Mouse (Mus musculus) spleen, postnatal 14 days (tissue): ENCODE results near the gene Trappc3.
"Not testable (repeated sequence)": the region's sequence is repeated elsewhere in the genome, so short reads cannot be mapped to it uniquely, and the experiment has no call there.

ENCODE experiments used
- DNase-seq, 2 experiments: peaks; one replicate each; pipeline ENCODE4 v3.0.0; 2021 to 2022; ENCODE audit warnings: low spot score in 2 of 2

Gene Trappc3

GRCm38 (mm10) chr4:126262119-126262807, at the start of gene Trappc3:
Gene Trappc3, plus strand, starts transcription at chr4:126262325.
- peak; percentile 97 to 99 for DNase-seq

GRCm38 (mm10) chr4:126217771-126218170, 44.4 kb upstream of the Trappc3 start:
- no peak for DNase-seq

DNA sequence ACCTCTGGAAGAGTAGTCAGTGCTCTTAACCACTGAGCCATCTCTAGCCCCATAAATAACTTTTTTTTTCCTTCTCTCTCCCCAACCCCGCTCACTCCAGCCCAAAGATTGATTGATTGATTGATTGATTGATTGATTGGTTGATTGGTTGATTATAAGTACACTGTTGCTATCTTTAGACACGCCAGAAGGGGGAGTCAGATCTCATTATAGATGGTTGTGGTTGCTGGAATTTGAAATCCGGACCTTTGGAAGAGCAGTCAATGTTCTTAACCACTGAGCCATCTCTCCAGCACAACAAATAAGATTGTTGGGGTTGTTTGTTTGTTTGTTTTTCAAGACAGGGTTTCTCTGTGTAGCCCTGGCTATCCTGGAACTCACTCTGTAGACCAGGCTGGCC, 42.6 kb upstream of the Trappc3 start:
- DNase-seq, result not testable (repeated sequence)

DNA sequence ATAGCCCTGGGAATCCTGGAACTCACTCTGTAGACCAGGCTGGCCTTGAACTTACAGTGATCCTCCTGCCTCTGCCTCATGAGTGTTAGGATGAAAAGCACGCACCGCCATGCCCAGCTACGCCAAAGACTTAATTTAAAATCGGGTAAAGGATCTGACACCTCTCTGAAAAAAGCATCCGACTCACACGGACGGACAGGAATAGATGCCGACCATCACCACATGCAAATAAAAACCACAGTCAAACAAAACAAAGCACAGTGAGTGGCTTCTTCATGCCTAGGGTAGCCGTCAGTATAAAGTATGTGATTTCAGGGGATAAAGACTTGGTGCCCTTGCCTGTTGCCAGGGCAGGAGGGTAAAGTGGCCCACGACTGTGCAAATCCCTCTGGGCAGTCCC, 42.1 kb upstream of the Trappc3 start:
- no peak for DNase-seq

- no peak for DNase-seq
Observed at GRCm38 (mm10) chr4:126222631-126223030, 39.5 kb upstream of the Trappc3 start.

GRCm38 (mm10) chr4:126226640-126227039, 35.5 kb upstream of the Trappc3 start:
- no peak for DNase-seq

GRCm38 (mm10) chr4:126227077-126227761, 34.9 kb upstream of the Trappc3 start:
- peak; percentile 71 to 87 for DNase-seq

DNA sequence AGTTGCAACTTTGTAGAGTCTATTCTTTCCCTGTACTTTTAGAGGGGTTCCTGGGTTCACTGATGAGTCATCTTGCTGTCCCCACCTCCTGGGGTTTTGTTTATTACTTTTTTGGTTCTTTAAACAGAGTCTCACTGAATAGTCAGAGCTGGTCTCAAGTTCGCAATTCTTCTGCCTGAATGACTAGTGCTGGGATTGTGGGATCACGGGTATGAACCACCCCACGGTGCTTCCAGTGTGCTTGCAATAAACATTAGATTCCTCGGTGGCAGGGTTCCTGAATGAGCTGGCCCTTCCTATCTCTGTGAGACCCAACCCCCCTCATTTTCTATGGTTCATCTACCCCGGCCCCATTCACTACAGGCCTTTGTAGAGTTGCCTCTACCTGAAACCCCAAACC, 34.0 kb upstream of the Trappc3 start:
- DNase-seq, result no peak

GRCm38 (mm10) chr4:126229900-126230299, 32.2 kb upstream of the Trappc3 start:
- DNase-seq, result no peak

- no peak for DNase-seq
Observed at GRCm38 (mm10) chr4:126233676-126234308, 28.3 kb upstream of the Trappc3 start.

GRCm38 (mm10) chr4:126234496-126235175, 27.5 kb upstream of the Trappc3 start:
- no peak for DNase-seq

- no peak for DNase-seq
Observed at GRCm38 (mm10) chr4:126235191-126235590, 26.9 kb upstream of the Trappc3 start.

DNA sequence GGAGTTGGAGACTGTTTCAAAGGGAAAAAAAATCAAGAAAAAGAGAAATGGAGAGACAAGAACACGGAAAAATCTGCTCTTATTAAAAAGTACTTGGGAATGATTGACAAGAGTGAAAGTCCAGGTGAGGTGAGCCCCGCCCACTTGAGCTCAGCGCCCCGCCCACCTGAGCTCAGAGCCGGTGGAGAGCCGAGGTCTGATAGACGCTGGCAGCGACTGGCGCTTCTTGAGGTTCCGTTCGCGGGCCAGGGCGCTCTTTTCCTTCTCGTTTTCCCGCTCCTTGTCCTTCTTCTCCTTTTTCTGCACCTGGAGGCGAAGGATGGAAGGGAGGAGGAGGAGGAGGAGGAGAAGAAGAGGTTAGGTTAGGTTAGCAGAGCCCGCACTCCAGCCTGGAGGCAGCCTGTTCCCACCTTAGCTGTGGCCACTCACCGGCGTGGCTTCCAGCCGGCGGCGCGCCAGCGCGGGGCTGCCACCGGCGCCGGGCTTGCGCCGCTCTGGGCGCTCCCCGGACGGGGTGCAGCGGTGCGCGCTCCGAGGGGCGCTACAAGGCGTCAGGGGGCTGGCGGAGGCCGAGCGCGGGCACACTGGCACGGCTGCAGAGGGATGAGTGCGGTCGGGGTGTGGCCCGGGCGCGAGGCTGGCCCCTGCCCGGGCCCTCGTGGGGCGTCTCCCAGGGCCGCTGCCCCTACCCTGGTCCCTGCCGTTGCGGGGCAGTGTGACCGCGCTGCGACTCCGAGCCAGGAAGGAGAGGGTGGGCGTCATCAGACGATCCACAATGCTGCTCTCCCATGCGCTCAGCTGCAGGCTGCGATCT, 25.5 kb upstream of the Trappc3 start:
- DNase-seq, result no peak

GRCm38 (mm10) chr4:126237721-126238242, 24.3 kb upstream of the Trappc3 start:
- DNase-seq, result no peak

DNA sequence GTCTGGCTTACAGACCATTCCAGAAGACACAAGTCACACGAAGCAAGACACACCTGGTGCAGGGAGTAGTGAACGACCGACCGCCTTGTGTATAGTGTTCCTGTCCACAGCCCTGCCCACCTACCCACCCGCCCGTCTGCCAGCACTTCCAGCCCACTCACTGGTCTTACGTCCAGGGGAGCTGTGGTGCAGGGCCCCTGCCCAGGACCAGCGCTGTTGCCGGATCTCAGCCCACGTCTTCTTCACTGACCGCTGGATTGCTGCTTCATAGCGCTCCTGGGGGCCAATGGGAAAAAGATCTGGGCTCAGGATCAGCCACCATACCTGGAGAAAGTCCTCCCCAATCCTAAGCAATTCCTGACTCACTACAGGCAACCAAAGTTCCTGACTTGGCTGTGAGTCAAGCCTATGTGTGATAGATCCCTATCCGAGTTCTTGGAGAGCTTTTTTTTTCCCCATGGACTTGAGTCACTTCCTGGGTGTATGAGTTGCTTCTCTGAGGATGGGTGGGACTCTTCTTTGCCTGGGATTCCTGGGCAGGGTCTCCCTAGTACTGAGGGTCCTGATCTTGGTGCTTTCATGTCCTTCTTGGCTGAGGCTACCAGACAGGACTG, 22.2 kb upstream of the Trappc3 start:
- no peak for DNase-seq

GRCm38 (mm10) chr4:126241956-126242355, 20.2 kb upstream of the Trappc3 start:
- DNase-seq, result no peak

GRCm38 (mm10) chr4:126242510-126242909, 19.6 kb upstream of the Trappc3 start:
- DNase-seq, result no peak

DNA sequence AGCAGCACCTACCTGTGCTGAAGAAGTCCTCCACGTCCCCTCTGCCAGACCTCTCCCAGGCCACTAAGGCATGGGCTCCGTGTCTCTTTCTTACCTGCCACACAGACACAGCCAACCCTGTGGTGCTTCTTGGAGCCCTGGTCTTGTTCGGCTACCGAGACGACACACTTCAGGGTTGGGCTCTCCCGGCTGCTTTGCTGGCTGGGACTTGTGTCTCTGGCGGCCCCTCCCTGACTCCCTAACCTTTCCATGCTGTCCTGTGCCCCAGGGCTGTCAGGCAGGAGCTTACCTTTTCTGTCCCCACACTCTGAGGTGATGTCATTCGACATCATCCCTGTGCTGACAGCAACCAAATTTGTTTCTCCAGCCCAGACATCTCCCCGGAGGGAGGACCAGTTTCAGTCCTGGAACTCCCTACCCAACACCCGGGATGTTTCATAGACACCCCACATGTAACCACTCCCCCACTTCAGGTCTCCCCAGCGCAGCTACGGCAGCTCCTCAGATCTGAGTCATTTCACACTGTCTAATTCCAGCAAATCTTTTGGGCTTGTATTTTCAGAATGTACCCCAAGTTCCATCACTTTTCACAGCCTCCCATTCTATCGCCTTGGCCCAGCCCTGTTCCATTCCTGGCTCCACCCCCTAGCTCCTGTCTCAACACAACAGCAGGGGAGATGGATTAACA, 15.8 kb upstream of the Trappc3 start:
- no peak for DNase-seq

DNA sequence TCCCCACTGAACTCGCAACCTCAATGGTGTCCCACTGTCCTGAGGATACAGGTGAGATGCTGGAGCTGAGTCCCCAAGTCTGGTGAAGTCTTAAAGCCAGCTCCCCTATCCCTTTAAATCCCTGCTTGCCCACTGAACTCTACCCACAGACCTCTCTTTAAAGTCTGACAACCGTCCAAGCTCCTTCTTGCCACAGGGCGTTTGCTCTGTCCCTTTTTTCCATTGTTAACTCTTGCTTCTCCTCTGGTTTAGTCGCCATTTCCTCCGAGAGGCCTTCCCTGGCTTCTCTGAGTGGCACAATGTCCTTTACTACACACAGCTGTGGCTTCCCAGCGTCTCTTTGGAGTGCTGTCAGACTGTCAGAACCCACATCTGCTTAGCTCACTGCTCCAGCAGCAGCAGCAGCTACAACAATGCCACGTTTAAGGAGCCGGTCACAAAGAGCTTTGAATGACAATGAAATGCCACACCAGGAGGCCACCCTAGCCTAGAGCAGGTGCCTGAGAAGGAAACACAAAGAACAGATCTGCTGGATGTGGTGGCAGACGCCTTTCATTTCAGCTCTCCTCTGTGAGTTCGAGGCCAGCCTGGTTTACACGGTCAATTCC, 13.8 kb upstream of the Trappc3 start:
- no peak for DNase-seq

DNA sequence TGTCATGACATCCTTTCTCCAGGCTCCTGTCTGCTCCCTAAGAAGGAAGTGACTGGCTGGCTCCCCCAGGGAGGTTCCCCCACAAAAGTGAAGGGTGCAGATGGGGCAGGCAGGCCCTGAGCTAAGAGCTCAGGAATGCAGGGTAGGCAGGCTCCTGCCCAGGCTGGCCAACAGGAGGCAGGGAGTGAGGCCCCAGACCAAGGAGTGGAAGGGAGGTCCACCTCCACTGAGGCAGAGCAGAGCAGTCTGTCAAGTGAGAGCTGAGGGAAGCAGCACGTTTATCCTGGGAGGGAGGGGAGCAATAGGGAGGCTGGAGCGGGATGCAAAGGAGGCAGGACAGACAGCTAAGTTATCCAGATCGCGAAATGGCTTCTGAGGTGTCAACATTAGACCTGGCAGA, 11.5 kb upstream of the Trappc3 start:
- no peak for DNase-seq
